Mouse (Mus musculus): Measurements from ENCODE around the gene Elf3. TPM values are rescaled to one million over a fixed set of nuclear protein-coding genes. Genes with fewer than 3 reads are reported as not detected.

The Elf3 gene
- polyA plus RNA-seq, 1 experiment, result 0.15 TPM

GRCm38 (mm10) chr1:135206586-135207339 is 51.6 kb downstream of the Elf3 start:
- no peak for TF ChIP-seq CTCF (IDR thresholded peaks at IDR 0.05; ENCODE audit: extremely low read depth, insufficient read depth, insufficient read length, insufficient replicate concordance)
- 94% methylated on average over 14 of the region's 14 CpGs for WGBS
- H3K27ac ChIP-seq (ENCODE audit: insufficient read depth, low read length), result no peak overlapping the region
- H3K27me3 ChIP-seq (ENCODE audit: control insufficient read depth, insufficient read depth, low read length), result no peaks in the 10 kb centered on the region
- no peaks in the 10 kb centered on the region for H3K4me1 ChIP-seq (ENCODE audit: control insufficient read depth, insufficient read depth, insufficient read length)
- no peaks in the 10 kb centered on the region for H3K36me3 ChIP-seq (ENCODE audit: control insufficient read depth, insufficient read depth, low read length)
- no peak for DNase-seq (ENCODE audit: low read depth in 1 of 2, low spot score in 2 of 2)
- no peak overlapping the region for H3K4me3 ChIP-seq (ENCODE audit: extremely low read depth, insufficient read depth, insufficient read length)

- TF ChIP-seq POLR2A (IDR thresholded peaks at IDR 0.05; ENCODE audit: low read depth, low read length) (no peak), CTCF (IDR thresholded peaks at IDR 0.05; ENCODE audit: extremely low read depth, insufficient read depth, insufficient read length, insufficient replicate concordance) (no peak)
- 92% methylated on average over 4 of the region's 4 CpGs for WGBS
These were observed 53.1 kb downstream of the Elf3 start for GRCm38 (mm10) chr1:135205257-135205656.

DNA sequence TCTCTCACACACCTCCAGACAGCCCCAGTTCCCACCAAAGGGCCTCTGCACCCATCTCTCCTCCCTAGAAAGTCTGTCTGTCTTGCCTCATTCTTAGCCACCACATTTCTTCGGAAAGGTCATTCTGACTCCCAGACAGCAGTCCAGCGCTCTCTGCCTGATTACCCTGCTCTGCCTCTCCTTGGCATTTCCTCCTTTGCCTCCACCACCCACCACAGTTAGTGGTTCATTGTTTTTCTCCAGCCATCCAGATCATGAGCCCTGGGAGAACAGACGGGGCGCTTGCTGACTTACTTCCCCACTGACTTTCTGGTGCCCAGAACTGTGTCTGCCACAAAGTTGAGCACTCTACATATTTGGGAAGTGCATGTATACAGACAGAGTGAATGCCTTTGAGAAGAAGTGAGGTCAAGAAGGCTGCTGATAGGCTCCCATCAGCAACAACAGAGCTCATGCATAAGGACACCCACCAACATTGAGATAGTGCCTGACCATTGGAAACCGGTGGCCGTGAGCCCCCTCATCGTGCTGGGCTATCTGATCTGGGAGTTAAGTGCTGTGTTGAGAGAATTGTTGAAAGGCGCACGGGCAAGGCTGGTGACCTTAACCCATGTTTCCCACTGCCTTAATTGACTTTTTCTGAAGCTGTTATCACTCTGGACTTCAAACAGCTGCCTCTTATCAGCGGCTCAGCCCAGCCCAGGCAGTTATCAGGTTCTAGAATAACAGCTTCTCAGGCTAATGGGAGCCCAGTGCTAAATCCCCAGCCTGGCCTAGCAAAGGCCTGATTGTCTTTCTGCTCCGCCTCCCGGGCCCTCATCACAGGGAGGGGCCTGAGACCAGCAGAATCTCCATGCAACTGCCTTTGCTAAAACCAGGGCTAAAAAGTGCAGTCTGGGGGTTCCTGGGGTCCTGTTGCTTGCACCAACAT is 53.9 kb downstream of the Elf3 start:
- Histone ChIP-seq H3K27me3 (ENCODE audit: control insufficient read depth, insufficient read depth, low read length) (no peaks in the 10 kb centered on the region), H3K27ac (ENCODE audit: insufficient read depth, low read length) (no peak overlapping the region), H3K36me3 (ENCODE audit: control insufficient read depth, insufficient read depth, low read length) (no peaks in the 10 kb centered on the region), H3K4me1 (ENCODE audit: control insufficient read depth, insufficient read depth, insufficient read length) (no peaks in the 10 kb centered on the region), H3K4me3 (ENCODE audit: extremely low read depth, insufficient read depth, insufficient read length) (no peak overlapping the region)
- no peak for DNase-seq (ENCODE audit: low read depth in 1 of 2, low spot score in 2 of 2)
- TF ChIP-seq POLR2A (IDR thresholded peaks at IDR 0.05; ENCODE audit: low read depth, low read length) (no peak), CTCF (IDR thresholded peaks at IDR 0.05; ENCODE audit: extremely low read depth, insufficient read depth, insufficient read length, insufficient replicate concordance) (no peak)
- WGBS, result 73% methylated on average over 12 of the region's 12 CpGs

More at GRCm38 (mm10) chr1:135205257-135205656, 53.1 kb downstream of the Elf3 start:
- no peak overlapping the region for H3K4me3 ChIP-seq (ENCODE audit: extremely low read depth, insufficient read depth, insufficient read length)
- no peak for DNase-seq (ENCODE audit: low read depth in 1 of 2, low spot score in 2 of 2)
- H3K36me3 ChIP-seq (ENCODE audit: control insufficient read depth, insufficient read depth, low read length), result no peaks in the 10 kb centered on the region
- no peaks in the 10 kb centered on the region for H3K27me3 ChIP-seq (ENCODE audit: control insufficient read depth, insufficient read depth, low read length)
- H3K4me1 ChIP-seq (ENCODE audit: control insufficient read depth, insufficient read depth, insufficient read length), result no peaks in the 10 kb centered on the region
- H3K27ac ChIP-seq (ENCODE audit: insufficient read depth, low read length), result no peak overlapping the region

Other genes starting within 250 kb of the Elf3 start
- 0.21 and 0.47 TPM in 2 replicates for gene Lgr6, start 153.3 kb downstream of the Elf3 start, polyA plus RNA-seq (2012; rRNA removed)
- gene Ptpn7, start 125.9 kb downstream of the Elf3 start, polyA plus RNA-seq (2012; rRNA removed), result 33.4 and 39.4 TPM in 2 replicates
- 39.9 and 50.9 TPM in 2 replicates for gene Arl8a, start 111.7 kb downstream of the Elf3 start, polyA plus RNA-seq (2012; rRNA removed)
- 0.16 and 0.20 TPM in 2 replicates for gene Gpr37l1, start 90.9 kb downstream of the Elf3 start, polyA plus RNA-seq (2012; rRNA removed)
- gene Rnpep, start 25.5 kb upstream of the Elf3 start, polyA plus RNA-seq (2012; rRNA removed), result 17.8 and 18.8 TPM in 2 replicates
- 15.1 and 15.2 TPM in 2 replicates for gene Timm17a, start 55.2 kb upstream of the Elf3 start, polyA plus RNA-seq (2012; rRNA removed)
- gene Lmod1, start 66.2 kb upstream of the Elf3 start, polyA plus RNA-seq (2012; rRNA removed), result 2.2 and 2.5 TPM in 2 replicates
- gene Shisa4, start 116.7 kb upstream of the Elf3 start, polyA plus RNA-seq (2012; rRNA removed), result 4.2 and 8.2 TPM in 2 replicates
- 55.6 and 60.1 TPM in 2 replicates for gene Ipo9, start 171.9 kb upstream of the Elf3 start, polyA plus RNA-seq (2012; rRNA removed)